ENCODE assay signal across 13 mouse cellular contexts in the genomic region with DNA sequence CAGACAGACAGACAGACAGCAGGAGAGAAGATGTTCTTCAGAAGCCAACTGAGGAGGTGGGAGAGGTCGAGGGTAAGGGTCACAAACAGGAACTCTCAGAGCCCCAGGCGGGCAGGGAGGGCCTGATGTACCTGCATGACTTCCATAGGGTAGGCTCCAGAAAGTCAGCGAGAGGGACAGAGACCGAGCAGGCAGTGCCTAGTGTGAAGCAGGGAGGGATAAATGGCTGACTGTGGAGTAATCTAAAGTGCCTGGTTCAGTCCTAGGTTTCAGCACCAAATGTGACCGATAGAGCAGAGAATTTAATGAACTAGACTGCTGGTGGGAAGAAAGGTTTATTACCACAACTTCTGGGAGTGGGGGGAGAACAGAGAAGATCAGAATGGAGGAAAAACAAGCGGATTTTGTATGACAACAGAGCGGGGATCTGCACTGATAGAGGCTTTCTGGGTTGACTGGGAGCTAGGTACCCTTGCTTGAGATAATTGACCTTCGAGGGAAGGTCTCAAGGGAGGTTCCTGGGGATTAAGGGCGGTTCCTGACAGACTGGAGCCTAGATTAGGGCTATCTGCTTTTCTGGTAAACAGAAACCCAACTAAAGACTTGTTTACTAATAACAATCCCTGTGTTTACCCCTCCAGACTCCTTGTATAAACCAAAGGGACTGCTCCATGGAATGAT. TPM values are rescaled to one million over a fixed set of nuclear protein-coding genes. Genes with fewer than 3 reads are reported as not detected.
DNase-seq lines count a peak whose midpoint lies in the region; ATAC-seq and TF ChIP-seq lines count a peak whose summit lies in the region.
"Had no signal": no experiment of that assay in that cellular context is flagged by ENCODE, and none has a peak within 500 bp of the region (broad histone marks: within the 10 kb centered on the region; RNA-seq: fewer than 3 reads in every experiment).

No protein-coding gene starts in this region.

- H3K9me3 ChIP-seq in kidney, embryonic 15.5 days (replicated peaks), result no peaks in the 10 kb centered on the region
- H3K9me3 ChIP-seq in ES-E14 (ENCODE audit: control insufficient read depth, insufficient read depth, low read depth, low read length), result no peaks in the 10 kb centered on the region
- no peaks in the 10 kb centered on the region for H3K9me3 ChIP-seq in liver, postnatal 0 days (ENCODE audit: low read length)

- ATAC-seq in kidney, embryonic 15.5 days (replicated peaks; ENCODE audit: low FRiP score), result 0 out of 2 replicates have a peak, but pooled peaks have one; percentile 66
- ATAC-seq in erythroblast, adult 5-6 weeks (replicated peaks; ENCODE audit: low FRiP score, poor library complexity, severe bottlenecking), result peak; percentile 86
- peak; percentile 87 for ATAC-seq in liver, postnatal 0 days

- H3K4me3 ChIP-seq in kidney, embryonic 15.5 days (replicated peaks), result no peak overlapping the region
- no peak overlapping the region for H3K4me3 ChIP-seq in ES-E14 (ENCODE audit: insufficient read depth in 1 of 2, low read depth in 1 of 2, low read length in 2 of 2, poor library complexity in 1 of 2, severe bottlenecking in 1 of 2)
- no peak overlapping the region for H3K4me3 ChIP-seq in liver, postnatal 0 days (ENCODE audit: low read depth, low read length)

- TF ChIP-seq CTCF in liver, postnatal 0 days (IDR thresholded peaks at IDR 0.05; ENCODE audit: low read depth), result no peak

- DNase-seq in kidney, adult 8-10 months, result no peak
- DNase-seq in ES-E14 (ENCODE audit: low read depth, low spot score), result no peak
- no peak for DNase-seq in liver, postnatal 0 days
- no peak for DNase-seq in testis, postnatal 10 days (ENCODE audit: low spot score)
- no peak for DNase-seq in left cerebral cortex, postnatal 25 days (ENCODE audit: low spot score in 2 of 2)
- DNase-seq in right cerebral cortex, adult 2 months (ENCODE audit: low spot score in 2 of 2), result no peak
- DNase-seq: cerebellum, adult 11 months; heart, adult 18-20 months; layer of hippocampus, adult 9-11 months; lung, postnatal 36 days had no signal

- H3K27me3 ChIP-seq in kidney, embryonic 15.5 days, result no peaks in the 10 kb centered on the region
- H3K27me3 ChIP-seq in liver, postnatal 0 days (ENCODE audit: insufficient read depth, low read length), result no peaks in the 10 kb centered on the region

- no peaks in the 10 kb centered on the region for H3K4me1 ChIP-seq in kidney, embryonic 15.5 days
- peaks cover 3 to 4% of the 10 kb centered on the region in 2 experiments; a peak in 2 of 4 replicates for H3K4me1 ChIP-seq in ES-E14 (ENCODE audit: control insufficient read depth in 2 of 2, insufficient read depth in 2 of 2, low read length in 2 of 2, poor library complexity in 1 of 2)
- H3K4me1 ChIP-seq in liver, postnatal 0 days (ENCODE audit: insufficient read depth), result peaks cover 6% of the 10 kb centered on the region

- 75% methylated on average over 9 of the region's 9 CpGs for WGBS in kidney, embryonic 15.5 days
- WGBS in liver, postnatal 0 days (ENCODE audit: insufficient replicate concordance), result 68% methylated on average over 9 of the region's 9 CpGs

- H3K9ac ChIP-seq in kidney, embryonic 15.5 days, result no peak overlapping the region
- H3K9ac ChIP-seq in ES-E14 (ENCODE audit: insufficient read depth, low read depth, low read length, poor library complexity, severe bottlenecking), result peak overlapping the region; percentile 5; the same call in 1 of the 2 replicates
- H3K9ac ChIP-seq in liver, postnatal 0 days (replicated peaks), result peak overlapping the region; percentile 58
- H3K9ac ChIP-seq: hindbrain, embryonic 14.5 days had no signal

- intact Hi-C loops in left cerebral cortex, postnatal 25 days (cut with DNase I), result no loop called here

- in situ Hi-C loops in ES-E14 (cut with MboI; ENCODE audit: low sequenced_read_pairs in 2 of 2, unreplicated experiment in 2 of 2), result no loop called here

- no peak overlapping the region for H3K27ac ChIP-seq in kidney, embryonic 15.5 days
- peak overlapping the region; percentile 74 for H3K27ac ChIP-seq in ES-E14 (ENCODE audit: insufficient read depth, low read depth, low read length, poor library complexity, severe bottlenecking)
- peak overlapping the region; percentile 82 for H3K27ac ChIP-seq in liver, postnatal 0 days (ENCODE audit: low read depth)
- H3K27ac ChIP-seq: hindbrain, embryonic 14.5 days had no signal

- TF ChIP-seq EP300 in liver, postnatal 0 days (IDR thresholded peaks at IDR 0.05; ENCODE audit: low read depth), result peak; percentile 75

- H3K4me2 ChIP-seq in kidney, embryonic 15.5 days, result no peak overlapping the region
- 0 out of 2 replicates have a peak overlapping the region, but pooled peaks have one; percentile 22 for H3K4me2 ChIP-seq in liver, postnatal 0 days (ENCODE audit: low read depth, low read length)
- H3K4me2 ChIP-seq: hindbrain, embryonic 14.5 days had no signal

- peaks cover 85% of the 10 kb centered on the region for H3K36me3 ChIP-seq in kidney, embryonic 15.5 days
- peaks cover 29% of the 10 kb centered on the region for H3K36me3 ChIP-seq in ES-E14 (ENCODE audit: control insufficient read depth, insufficient read depth, low read length, poor library complexity, severe bottlenecking)
- H3K36me3 ChIP-seq in liver, postnatal 0 days (replicated peaks; ENCODE audit: insufficient read depth, low read length), result peaks cover 59% of the 10 kb centered on the region

TF ChIP-seq in ES-E14, 5 proteins besides CTCF, POLR2A, EP300 and RAD21:
- TF ChIP-seq ZNF384 (IDR thresholded peaks at IDR 0.05; ENCODE audit: low read depth, low read length) (no peak), MAFK (IDR thresholded peaks at IDR 0.05; ENCODE audit: insufficient read depth, low read depth, low read length) (no peak), ZC3H11A (IDR thresholded peaks at IDR 0.05; ENCODE audit: borderline replicate concordance, low read depth, low read length) (no peak), HCFC1 (IDR thresholded peaks at IDR 0.05; ENCODE audit: borderline replicate concordance, insufficient read depth, low read length) (no peak), CHD2 (IDR thresholded peaks at IDR 0.05; ENCODE audit: low read depth, low read length) (no peak)
TF ChIP-seq in ES-E14: peak in this region for 0.

RNA-seq across cellular contexts. Expression of a gene that starts 9.4 kb away (rescaled TPM):
- 21.9 and 27.1 TPM in 2 replicates for polyA plus RNA-seq in kidney, embryonic 15.5 days (2015; fragmentation: Nextera tagmentation; extraction: Ambion mirVana)
- 38.6 and 54.4 TPM in 2 replicates for total RNA-seq in ES-E14 (2012; rRNA removed)
- total RNA-seq in erythroblast, adult 5-6 weeks (2015; ENCODE audit: low replicate concordance), result 123 and 129 TPM in 2 replicates
- total RNA-seq in erythroblast, adult 5-6 weeks (2017; ENCODE audit: low replicate concordance), result 111 and 194 TPM in 2 replicates
- polyA plus RNA-seq in liver, postnatal 0 days (2015; fragmentation: Nextera tagmentation; extraction: Ambion mirVana), result 7.5 and 9.3 TPM in 2 replicates
- total RNA-seq in left cerebral cortex, postnatal 25 days (2021), result 10 to 100 TPM; 24.7 to 31.0 TPM
